Mouse (Mus musculus) heart, postnatal 10 days (tissue): Measurements from ENCODE around the gene Gm49661. TPM values are rescaled to one million over a fixed set of nuclear protein-coding genes. Genes with fewer than 3 reads are reported as not detected.
A peak's percentile ranks its signal among the peaks of the same experiment; 100 is the strongest.

Experiments used
- DNase-seq, 2 experiments: peaks; one replicate each; pipeline ENCODE4 v3.0.0; 2021
- intact Hi-C: fragments of 180-260 bp; cut with DNase I; formaldehyde crosslinking; loops from one replicate; pipeline ENCODE4 v1.15.1; 2025
- microRNA-seq, 2 experiments: library from miRNA; unstranded; fragments of <30 nt; microRNA quantifications; one replicate each; pipeline ENCODE4 v1.2.0; 2022
- total RNA-seq, 2 experiments: library from RNA; stranded (reverse); gene quantifications; 2 replicates each; pipeline ENCODE4 v1.2.3; 2021

Gm49661 gene
- total RNA-seq, 2 experiments from 2014 or later = 1.6 TPM; not detected in 1

- peak; percentile 47 to 63 for DNase-seq
- intact Hi-C loops = no loop called here
These were observed 32.2 kb downstream of the Gm49661 start, which contains the start of gene Mast1 for GRCm38 (mm10) chr8:84936962-84937546. Gene Mast1, minus strand, starts transcription at chr8:84937359.

- no peak for DNase-seq
- intact Hi-C loops = no loop called here
These were observed 32.9 kb downstream of the Gm49661 start for GRCm38 (mm10) chr8:84936041-84936961.

GRCm38 (mm10) chr8:84935489-84935888 lies 33.7 kb downstream of the Gm49661 start:
- intact Hi-C loops = no loop called here
- no peak for DNase-seq

- no peak for DNase-seq
- intact Hi-C loops = no loop called here
These were observed 34.4 kb downstream of the Gm49661 start for GRCm38 (mm10) chr8:84934860-84935259.

- intact Hi-C loops = no loop called here
- DNase-seq = no peak
These were observed 35.3 kb downstream of the Gm49661 start for GRCm38 (mm10) chr8:84933767-84934559.

- intact Hi-C loops = no loop called here
- DNase-seq = no peak
These were observed 38.7 kb downstream of the Gm49661 start for GRCm38 (mm10) chr8:84930582-84930981.

- peak; percentile 63 to 79 for DNase-seq
These were observed 40.6 kb downstream of the Gm49661 start for GRCm38 (mm10) chr8:84928456-84929306.

GRCm38 (mm10) chr8:84927513-84927912 lies 41.7 kb downstream of the Gm49661 start:
- no peak for DNase-seq
- intact Hi-C loops = no loop called here

More at GRCm38 (mm10) chr8:84928456-84929306, 40.6 kb downstream of the Gm49661 start:
- intact Hi-C loops = loop anchor here (1.0 kb wide), 1 partner anchor 70 kb away; no protein-coding TSS in a partner anchor

- intact Hi-C loops = no loop called here
- no peak for DNase-seq
These were observed 43.7 kb downstream of the Gm49661 start for GRCm38 (mm10) chr8:84925557-84925956.

- peak; percentile 28 to 35 for DNase-seq
- intact Hi-C loops = no loop called here
These were observed 47.6 kb downstream of the Gm49661 start for GRCm38 (mm10) chr8:84921596-84921995.

GRCm38 (mm10) chr8:84918646-84919045 lies 50.6 kb downstream of the Gm49661 start:
- intact Hi-C loops = no loop called here
- no peak for DNase-seq

- no peak for DNase-seq
- intact Hi-C loops = no loop called here
These were observed 51.5 kb downstream of the Gm49661 start for GRCm38 (mm10) chr8:84917781-84918180.

Small RNAs within 50 kb of the gene (microRNA-seq; reads per million reads assigned to microRNA genes)
- gene Gm24197 = 0 reads per million in 2 experiments

Other genes with a start within 250 kb of the Gm49661 start
- under 1 TPM; 0.50 to 0.89 TPM for gene G430095P16Rik, start 246.4 kb downstream of the Gm49661 start, total RNA-seq
- gene Nfix, start 169.1 kb downstream of the Gm49661 start, total RNA-seq = 100 to 1,000 TPM; 256 to 266 TPM
- gene Dand5, start 146.6 kb downstream of the Gm49661 start, total RNA-seq = 1 to 10 TPM; 3.1 to 3.8 TPM
- gene Gadd45gip1, start 137.9 kb downstream of the Gm49661 start, total RNA-seq = 10 to 100 TPM; 23.7 to 25.0 TPM
- 10 to 100 TPM; 77.8 to 88.5 TPM for gene Rad23a, start 128.8 kb downstream of the Gm49661 start, total RNA-seq
- 100 to 1,000 TPM; 275 to 333 TPM for gene Calr, start 122.5 kb downstream of the Gm49661 start, total RNA-seq
- 10 to 100 TPM; 31.7 to 32.5 TPM for gene Farsa, start 112.4 kb downstream of the Gm49661 start, total RNA-seq
- 1 to 10 TPM; 6.9 TPM for gene Syce2, start 97.3 kb downstream of the Gm49661 start, total RNA-seq
- 10 to 100 TPM; 31.7 to 32.8 TPM for gene Gcdh, start 75.5 kb downstream of the Gm49661 start, total RNA-seq
- under 1 TPM; 0.17 to 0.22 TPM for gene Klf1, start 67.5 kb downstream of the Gm49661 start, total RNA-seq
- 1 to 10 TPM; 6.4 to 7.3 TPM for gene Dnase2a, start 60.9 kb downstream of the Gm49661 start, total RNA-seq
- under 1 TPM in 1 of 2 experiments, not detected in 1; 0.07 TPM for gene Mast1, start 32.1 kb downstream of the Gm49661 start, total RNA-seq
- not detected for gene Rtbdn, start 22.4 kb downstream of the Gm49661 start, total RNA-seq
- 100 to 1,000 TPM; 689 to 769 TPM for gene Prdx2, start 154 bp upstream of the Gm49661 start, total RNA-seq
- 10 to 100 TPM; 53.4 to 55.4 TPM for gene Rnaseh2a, start 334 bp upstream of the Gm49661 start, total RNA-seq
- gene Junb, start 9.3 kb upstream of the Gm49661 start, total RNA-seq = 10 to 100 TPM; 12.6 to 12.7 TPM
- 1 to 10 TPM; 1.8 to 2.3 TPM for gene Hook2, start 21.2 kb upstream of the Gm49661 start, total RNA-seq
- gene Best2, start 45.1 kb upstream of the Gm49661 start, total RNA-seq = not detected
- gene Asna1, start 55.8 kb upstream of the Gm49661 start, total RNA-seq = 10 to 100 TPM; 78.6 to 79.7 TPM
- gene Trir, start 57.4 kb upstream of the Gm49661 start, total RNA-seq = 100 to 1,000 TPM; 117 to 120 TPM
- 10 to 100 TPM; 32.2 to 39.6 TPM for gene Tnpo2, start 67.5 kb upstream of the Gm49661 start, total RNA-seq
- 10 to 100 TPM; 12.6 to 13.0 TPM for gene Fbxw9, start 90.6 kb upstream of the Gm49661 start, total RNA-seq
- not detected for gene Gm5741, start 98.5 kb upstream of the Gm49661 start, total RNA-seq
- 10 to 100 TPM; 28.0 to 29.5 TPM for gene Dhps, start 102.3 kb upstream of the Gm49661 start, total RNA-seq
- 10 to 100 TPM; 48.5 to 51.6 TPM for gene Wdr83os, start 111.3 kb upstream of the Gm49661 start, total RNA-seq
- 10 to 100 TPM; 27.4 to 27.7 TPM for gene Wdr83, start 111.9 kb upstream of the Gm49661 start, total RNA-seq
- gene Man2b1, start 113.8 kb upstream of the Gm49661 start, total RNA-seq = 10 to 100 TPM; 32.5 to 34.6 TPM
- gene Zfp791, start 153.7 kb upstream of the Gm49661 start, total RNA-seq = 1 to 10 TPM; 2.5 to 2.8 TPM
- not detected for gene Cks1brt, start 182.5 kb upstream of the Gm49661 start, total RNA-seq